Mouse (Mus musculus): ENCODE measurements around the gene Ubc.

DNA sequence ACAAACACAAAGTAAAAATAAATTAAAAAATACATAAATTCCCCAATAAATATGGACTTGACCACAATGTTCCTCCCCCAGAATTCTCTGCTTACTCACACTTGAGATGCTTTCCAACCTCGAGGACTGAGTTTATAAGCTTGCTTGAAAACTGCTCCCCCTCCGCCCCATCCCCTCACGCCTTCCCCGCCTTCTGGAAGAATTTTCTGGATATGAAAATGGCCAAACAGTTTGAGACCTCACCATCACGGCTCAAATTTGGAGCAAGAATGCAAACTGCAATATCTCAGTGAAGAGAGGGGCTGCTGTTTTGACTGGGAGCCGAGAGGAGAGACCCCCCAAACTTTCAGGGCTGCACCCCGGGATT, 14.5 kb upstream of the Ubc start:
- no peak for TF ChIP-seq CTCF (IDR thresholded peaks at IDR 0.05; ENCODE audit: low read depth, low read length)
- no peak for TF ChIP-seq POLR2A (IDR thresholded peaks at IDR 0.05; ENCODE audit: extremely low read depth, insufficient read depth, low read length)

All from liver, adult 2 months (tissue).